Mouse (Mus musculus) testis, postnatal 14 days (tissue): ENCODE measurements at regions not wholly inside any gene's neighbourhood (a gene's known extent, or its start where the extent isn't known, plus 50 kb on each side); places are given as distances from the start of the nearest gene placed in this dataset.

Experiments used
- DNase-seq: peaks from one replicate; pipeline ENCODE4 v3.0.0; 2021; ENCODE audit warnings: low spot score

DNA sequence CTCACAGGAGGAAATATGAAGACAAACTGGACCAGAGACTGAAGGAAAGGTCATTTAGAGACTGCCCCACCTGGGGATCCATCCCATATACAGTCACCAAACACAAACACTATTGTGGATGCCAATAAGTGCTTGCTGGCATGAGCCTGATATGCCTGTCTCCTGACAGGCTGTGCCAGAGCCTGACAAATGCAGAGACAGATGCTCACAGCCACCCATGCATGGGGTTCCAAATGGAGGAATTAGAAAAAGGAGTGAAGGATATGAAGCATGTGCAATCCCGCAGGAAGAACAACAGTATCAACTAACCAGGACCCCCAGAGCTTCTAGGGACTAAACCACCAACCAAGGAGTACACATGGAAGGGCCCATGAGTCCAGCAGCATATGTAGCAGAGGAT is 505.9 kb downstream of the Gm6685 start:
- no peak for DNase-seq

- DNase-seq: no peak
Observed at GRCm38 (mm10) chr11:27799826-27800620, 539.6 kb downstream of the Gm6685 start.

DNA sequence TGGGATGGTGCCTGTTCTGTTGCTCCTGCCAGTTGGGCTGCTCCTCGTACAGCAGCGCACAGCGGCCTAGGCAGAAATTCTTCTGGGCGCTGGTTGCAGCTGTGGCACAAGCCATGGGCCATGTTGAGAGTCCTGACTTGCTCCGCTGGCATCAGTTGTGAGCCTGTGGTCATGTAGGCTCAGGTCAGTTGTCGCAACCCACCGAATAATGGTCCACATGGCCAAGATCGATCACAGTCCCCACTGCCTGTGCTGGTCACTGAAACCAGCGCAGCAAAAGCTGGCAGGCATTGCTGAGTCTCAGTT is 585.8 kb downstream of the Gm6685 start:
- no peak for DNase-seq

DNA sequence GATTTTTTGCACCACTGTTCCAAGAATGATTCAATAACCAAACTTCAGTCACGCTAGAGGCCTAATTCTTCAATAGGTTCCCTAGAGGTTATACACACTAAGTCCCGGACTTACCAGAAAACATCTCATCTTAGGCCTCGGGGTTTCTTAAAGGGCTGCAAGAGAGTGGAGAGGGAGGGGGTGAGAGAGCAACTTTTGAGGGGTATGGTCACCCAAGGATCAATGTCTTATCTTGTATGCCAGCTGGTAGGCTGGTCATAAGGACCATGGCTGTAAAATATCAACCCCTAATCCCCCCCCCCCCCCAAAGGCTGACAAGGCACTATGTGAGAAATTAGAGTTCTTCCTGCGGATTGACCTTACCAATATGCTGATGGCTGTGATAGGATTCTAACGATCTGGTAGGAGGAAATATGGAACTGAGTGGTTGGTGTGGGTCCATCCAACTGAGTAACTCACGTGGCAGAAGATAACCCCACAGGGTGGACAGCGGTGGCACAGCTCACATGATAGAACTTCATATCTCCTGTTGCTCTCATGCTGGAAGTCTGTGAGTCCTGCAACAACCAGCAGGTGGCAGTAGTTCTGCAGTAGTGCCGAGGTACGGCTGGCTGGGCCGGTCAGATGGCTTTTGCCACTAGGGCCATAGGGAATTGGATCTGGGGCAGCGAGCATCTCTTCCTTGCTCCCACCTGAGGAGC is 586.3 kb downstream of the Gm6685 start:
- peak; percentile 31 for DNase-seq

- DNase-seq: no peak
Observed at GRCm38 (mm10) chr11:27726109-27726508, 613.6 kb downstream of the Gm6685 start.

DNA sequence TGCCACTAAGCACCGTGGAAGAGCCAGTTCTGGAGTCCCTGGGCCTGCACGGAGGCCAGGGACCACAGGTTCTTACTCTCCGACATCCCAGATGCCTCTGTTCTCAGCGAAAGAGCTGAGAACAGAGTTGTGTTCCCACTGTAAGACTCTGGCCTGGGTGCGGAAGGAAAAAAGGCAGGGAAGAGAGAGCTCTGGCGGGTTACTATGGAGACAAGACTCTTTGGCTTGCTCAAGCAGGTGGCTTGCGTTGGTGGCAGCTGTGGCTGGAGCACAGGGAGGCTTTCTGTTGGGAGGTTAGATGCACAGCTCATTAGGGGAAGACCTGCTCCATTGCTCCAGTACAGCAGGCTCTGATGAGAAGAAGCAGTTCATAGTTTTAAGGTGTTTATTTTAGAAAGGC is 618.3 kb downstream of the Gm6685 start:
- no peak for DNase-seq

DNA sequence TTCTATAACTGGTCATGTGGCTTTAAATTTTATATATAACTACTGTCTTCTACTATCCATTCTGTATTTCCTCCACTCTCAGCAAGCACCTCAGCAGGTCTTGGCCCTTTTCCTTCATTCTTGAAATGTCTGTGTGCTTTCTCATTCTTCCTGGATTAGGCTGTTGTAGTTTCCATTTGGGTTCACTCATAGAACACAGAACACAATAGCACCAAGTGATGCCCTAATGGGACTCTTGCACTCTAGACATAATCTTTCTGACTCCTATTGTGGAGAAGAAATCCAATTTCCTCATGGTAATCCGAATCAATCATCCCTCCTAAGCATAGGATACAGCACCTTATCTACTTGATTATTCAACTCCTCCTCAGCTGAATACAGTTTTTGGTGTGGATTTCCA is 667.2 kb downstream of the Gm6685 start:
- no peak for DNase-seq
